Mouse (Mus musculus): ENCODE data around the gene Smndc1.

DNA sequence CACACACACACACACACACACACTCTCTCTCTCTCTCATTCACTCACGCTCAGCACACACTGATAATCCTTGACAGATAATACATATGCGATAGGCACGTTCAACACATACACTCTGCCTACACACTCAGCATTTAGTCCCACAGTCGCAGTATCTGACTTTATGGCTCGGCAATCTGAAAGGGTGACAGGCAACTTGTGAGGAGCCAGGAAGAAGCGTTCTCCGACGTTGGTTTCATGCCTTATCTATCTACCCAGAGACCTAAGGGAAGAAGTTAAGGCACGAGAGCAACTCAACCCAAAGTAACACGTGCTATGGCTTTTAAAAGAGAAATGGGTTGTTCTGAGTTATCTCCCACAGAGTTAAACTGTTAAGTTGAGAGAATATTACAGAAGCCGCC lies 24.3 kb upstream of the Smndc1 start:
- TF ChIP-seq POLR2A (IDR thresholded peaks at IDR 0.05; ENCODE audit: insufficient read length, low read depth): no peak
- TF ChIP-seq POLR2AphosphoS2 (IDR thresholded peaks at IDR 0.05; ENCODE audit: insufficient read length, low read depth): no peak
- no peak for TF ChIP-seq MAX (IDR thresholded peaks at IDR 0.05; ENCODE audit: low read depth)
- TF ChIP-seq USF1 (IDR thresholded peaks at IDR 0.05; ENCODE audit: low read depth): no peak
- TF ChIP-seq CEBPB (IDR thresholded peaks at IDR 0.05; ENCODE audit: insufficient read depth, poor library complexity, severe bottlenecking): no peak
- no peak for TF ChIP-seq E2F4 (IDR thresholded peaks at IDR 0.05; ENCODE audit: insufficient read depth)
- no peak for TF ChIP-seq REST (IDR thresholded peaks at IDR 0.05; ENCODE audit: insufficient read depth, insufficient read length)
- no peak for TF ChIP-seq MYOG (IDR thresholded peaks at IDR 0.05; ENCODE audit: control insufficient read depth in 1 of 3, insufficient read depth in 1 of 3, insufficient read length in 2 of 3, low read depth in 2 of 3)
- no peak for TF ChIP-seq TCF12 (IDR thresholded peaks at IDR 0.05; ENCODE audit: insufficient read depth, poor library complexity, severe bottlenecking)
- no peak for TF ChIP-seq MYOD1 (IDR thresholded peaks at IDR 0.05; ENCODE audit: control insufficient read depth in 1 of 3, insufficient read length in 2 of 3, low read depth in 2 of 3)
- no peak for TF ChIP-seq SRF (IDR thresholded peaks at IDR 0.05; ENCODE audit: control insufficient read depth, insufficient read length, low read depth)

Data from myocyte (in vitro differentiated cells).